Mouse (Mus musculus) neural tube, embryonic 15.5 days (tissue): ENCODE data around the gene Sebox. TPM values are rescaled to one million over a fixed set of nuclear protein-coding genes. Genes with fewer than 3 reads are reported as not detected.
A peak's percentile ranks its signal among the peaks of the same experiment; 100 is the strongest.

Experiments used
- ATAC-seq: fragments of 200-750 bp; cut with Nextera tagmentation; 2 replicates; pipeline ENCODE4 v1.8.0; 2017; ENCODE audit warnings: mild to moderate bottlenecking, moderate TSS enrichment, moderate library complexity; ENCODE audit not compliant: low FRiP score
- H3K27ac ChIP-seq: fragments of 300-500 bp; sonication (generic); replicated peaks from 2 replicates; pipeline ENCODE4 v1.5.1; 2015; ENCODE audit warnings: mild to moderate bottlenecking, inconsistent platforms
- H3K27me3 ChIP-seq: fragments of 300-500 bp; sonication (generic); replicated peaks from 2 replicates; pipeline ENCODE4 v1.6.1; 2015; ENCODE audit warnings: inconsistent platforms
- H3K36me3 ChIP-seq: fragments of 300-500 bp; sonication (generic); 2 replicates; pipeline ENCODE4 v1.6.1; 2015; ENCODE audit warnings: inconsistent platforms
- H3K4me1 ChIP-seq: fragments of 300-500 bp; sonication (generic); 2 replicates; pipeline ENCODE4 v1.6.1; 2015; ENCODE audit warnings: inconsistent platforms
- H3K4me2 ChIP-seq: fragments of 300-500 bp; sonication (generic); 2 replicates; pipeline ENCODE4 v1.6.1; 2015; ENCODE audit warnings: inconsistent platforms, mild to moderate bottlenecking, moderate library complexity
- H3K4me3 ChIP-seq: fragments of 300-500 bp; sonication (generic); replicated peaks from 2 replicates; pipeline ENCODE4 v1.5.1; 2015; ENCODE audit warnings: mild to moderate bottlenecking, inconsistent platforms
- H3K9ac ChIP-seq: fragments of 300-500 bp; sonication (generic); replicated peaks from 2 replicates; pipeline ENCODE4 v1.6.1; 2015; ENCODE audit warnings: mild to moderate bottlenecking, inconsistent platforms
- H3K9me3 ChIP-seq: fragments of 300-500 bp; sonication (generic); replicated peaks from 2 replicates; pipeline ENCODE4 v1.6.1; 2016; ENCODE audit warnings: inconsistent platforms
- WGBS: fragments of 180-500 bp; shearing (Covaris S2); methylation state at CpG from one replicate; pipeline ENCODE4 v1.1.7; 2015; ENCODE audit warnings: mixed read lengths; 5-methylcytosine and 5-hydroxymethylcytosine counted together
- polyA plus RNA-seq: library from polyadenylated mRNA; unstranded; fragments of >200 nt; fragmentation: Nextera tagmentation; extraction: Ambion mirVana; gene quantifications from 2 replicates; pipeline ENCODE4 v1.2.1, GENCODE M21; 2015

Sebox gene
- polyA plus RNA-seq, 1 experiment from 2014 or later: 0.12 TPM

DNA sequence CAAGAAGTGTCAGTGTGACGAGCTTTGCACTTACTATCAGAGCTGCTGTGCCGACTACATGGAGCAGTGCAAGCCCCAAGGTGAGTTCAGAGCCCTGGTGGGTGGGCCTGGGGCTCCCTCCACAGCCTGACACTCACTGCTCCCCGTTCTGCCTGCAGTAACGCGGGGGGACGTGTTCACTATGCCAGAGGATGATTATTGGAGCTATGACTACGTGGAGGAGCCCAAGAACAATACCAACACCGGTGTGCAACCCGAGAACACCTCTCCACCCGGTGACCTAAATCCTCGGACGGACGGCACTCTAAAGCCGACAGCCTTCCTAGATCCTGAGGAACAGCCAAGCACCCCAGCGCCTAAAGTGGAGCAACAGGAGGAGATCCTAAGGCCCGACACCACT, 3.7 kb upstream of the Sebox start:
- no peak overlapping the region for H3K9ac ChIP-seq
- 0 out of 2 replicates have a peak overlapping the region, but pooled peaks have one; percentile 45 for H3K27ac ChIP-seq
- peak overlapping the region; percentile 0; the same call in 1 of the 2 replicates for H3K4me2 ChIP-seq
- WGBS: 56% methylated on average over 16 of the region's 16 CpGs
- H3K4me3 ChIP-seq: peak overlapping the region; percentile 10; the same call in 1 of the 2 replicates
- H3K9me3 ChIP-seq: no peaks in the 10 kb centered on the region
- peaks cover 33% of the 10 kb centered on the region for H3K4me1 ChIP-seq
- H3K27me3 ChIP-seq: peaks cover 19% of the 10 kb centered on the region
- no peaks in the 10 kb centered on the region for H3K36me3 ChIP-seq
- no peak for ATAC-seq

DNA sequence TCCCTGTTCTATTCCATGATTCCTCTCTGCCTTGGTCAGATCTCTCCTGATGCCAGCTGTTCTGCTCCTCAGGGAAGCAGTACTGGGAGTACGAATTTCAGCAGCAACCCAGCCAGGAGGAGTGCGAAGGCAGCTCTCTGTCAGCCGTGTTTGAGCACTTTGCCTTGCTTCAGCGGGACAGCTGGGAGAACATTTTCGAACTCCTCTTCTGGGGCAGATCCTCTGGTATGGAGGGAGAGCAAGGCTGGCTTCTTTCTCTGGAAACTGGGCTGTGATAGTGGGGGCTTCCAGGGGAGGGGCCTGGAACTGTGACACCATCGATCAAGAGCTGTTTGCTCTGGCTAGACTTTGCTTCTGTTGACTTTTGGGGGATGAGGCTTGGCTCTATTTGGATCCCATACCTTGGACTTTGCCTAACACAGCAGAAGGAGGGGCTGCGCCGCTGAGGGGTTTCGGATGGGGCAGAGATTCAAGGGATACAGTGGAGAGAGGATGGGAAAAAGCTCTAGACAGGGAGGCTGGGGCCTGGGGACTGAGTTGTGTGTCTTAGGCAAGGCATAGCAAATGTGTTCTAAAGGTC, 2.5 kb upstream of the Sebox start:
- no peak overlapping the region for H3K27ac ChIP-seq
- H3K4me1 ChIP-seq: peaks cover 21% of the 10 kb centered on the region
- H3K27me3 ChIP-seq: peaks cover 19% of the 10 kb centered on the region
- peak overlapping the region; percentile 14 for H3K4me3 ChIP-seq
- no peaks in the 10 kb centered on the region for H3K9me3 ChIP-seq
- H3K36me3 ChIP-seq: peaks cover 4% of the 10 kb centered on the region
- 80% methylated on average over 9 of the region's 9 CpGs for WGBS
- H3K4me2 ChIP-seq: peak overlapping the region; percentile 15
- ATAC-seq: no peak
- no peak overlapping the region for H3K9ac ChIP-seq

DNA sequence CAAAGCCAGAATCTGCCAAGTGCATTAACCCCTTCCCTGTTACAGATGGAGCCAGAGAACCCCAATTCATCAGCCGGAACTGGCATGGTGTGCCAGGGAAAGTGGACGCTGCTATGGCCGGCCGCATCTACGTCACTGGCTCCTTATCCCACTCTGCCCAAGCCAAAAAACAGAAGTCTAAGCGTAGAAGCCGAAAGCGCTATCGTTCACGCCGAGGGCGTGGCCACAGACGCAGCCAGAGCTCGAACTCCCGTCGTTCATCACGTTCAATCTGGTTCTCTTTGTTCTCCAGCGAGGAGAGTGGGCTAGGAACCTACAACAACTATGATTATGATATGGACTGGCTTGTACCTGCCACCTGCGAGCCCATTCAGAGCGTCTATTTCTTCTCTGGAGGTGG, 1.7 kb upstream of the Sebox start:
- no peak for ATAC-seq
- WGBS: 87% methylated on average over 20 of the region's 20 CpGs
- peaks cover 19% of the 10 kb centered on the region for H3K27me3 ChIP-seq
- peaks cover 13% of the 10 kb centered on the region for H3K36me3 ChIP-seq
- H3K4me2 ChIP-seq: no peak overlapping the region
- H3K9ac ChIP-seq: no peak overlapping the region
- H3K4me3 ChIP-seq: no peak overlapping the region
- peaks cover 13% of the 10 kb centered on the region for H3K4me1 ChIP-seq
- no peaks in the 10 kb centered on the region for H3K9me3 ChIP-seq
- no peak overlapping the region for H3K27ac ChIP-seq

DNA sequence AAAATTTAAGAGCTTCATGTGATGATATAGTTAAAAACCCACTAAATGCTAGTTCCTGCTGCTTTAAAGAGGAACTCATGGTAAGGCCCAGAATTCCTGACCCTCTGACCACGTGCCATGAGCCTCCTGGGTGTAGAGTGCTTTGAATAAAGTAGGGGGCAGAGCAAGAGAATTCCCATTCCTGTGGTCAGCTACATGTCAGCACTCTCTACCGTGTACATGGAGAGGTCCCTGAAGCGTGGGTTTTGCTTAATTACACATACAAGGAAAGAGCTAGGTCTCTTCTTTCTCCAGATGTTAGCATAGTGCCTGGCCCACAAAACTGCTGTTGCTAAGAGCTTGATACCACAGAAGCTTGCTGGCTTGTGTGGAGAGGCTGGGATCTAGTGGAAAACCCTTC, 2.2 kb downstream of the Sebox start:
- Histone ChIP-seq H3K4me3 (no peak overlapping the region), H3K4me2 (no peak overlapping the region), H3K9me3 (no peaks in the 10 kb centered on the region), H3K9ac (no peak overlapping the region), H3K27me3 (peaks cover 6% of the 10 kb centered on the region; the same call in 1 of the 2 replicates), H3K27ac (no peak overlapping the region), H3K4me1 (no peaks in the 10 kb centered on the region), H3K36me3 (peaks cover 41% of the 10 kb centered on the region)
- WGBS: 87% methylated on average over 3 of the region's 3 CpGs
- ATAC-seq: no peak

DNA sequence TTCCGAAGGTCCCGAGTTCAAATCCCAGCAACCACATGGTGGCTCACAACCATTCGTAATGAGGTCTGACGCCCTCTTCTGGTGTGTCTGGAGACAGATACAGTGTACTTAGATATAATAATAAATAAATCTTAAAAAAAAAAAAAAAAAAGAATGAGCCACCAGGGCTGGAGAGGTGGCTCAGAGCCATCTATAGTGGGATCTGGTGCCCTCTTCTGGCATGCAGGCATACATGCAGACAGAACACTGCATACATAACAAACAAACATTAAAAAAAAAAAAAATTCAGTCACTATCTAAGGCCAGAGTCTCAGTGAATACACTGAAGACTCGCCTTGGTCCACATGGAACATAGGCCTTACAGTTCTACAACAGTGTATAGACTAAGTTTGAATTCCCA, 5.9 kb downstream of the Sebox start:
- H3K27me3 ChIP-seq: no peaks in the 10 kb centered on the region
- H3K9me3 ChIP-seq: no peaks in the 10 kb centered on the region
- WGBS: 88% methylated on average over 5 of the region's 5 CpGs
- H3K4me2 ChIP-seq: no peak overlapping the region
- no peak overlapping the region for H3K9ac ChIP-seq
- no peak overlapping the region for H3K27ac ChIP-seq
- H3K4me3 ChIP-seq: no peak overlapping the region
- no peak for ATAC-seq
- H3K36me3 ChIP-seq: peaks cover 44% of the 10 kb centered on the region
- peaks cover 18% of the 10 kb centered on the region for H3K4me1 ChIP-seq

DNA sequence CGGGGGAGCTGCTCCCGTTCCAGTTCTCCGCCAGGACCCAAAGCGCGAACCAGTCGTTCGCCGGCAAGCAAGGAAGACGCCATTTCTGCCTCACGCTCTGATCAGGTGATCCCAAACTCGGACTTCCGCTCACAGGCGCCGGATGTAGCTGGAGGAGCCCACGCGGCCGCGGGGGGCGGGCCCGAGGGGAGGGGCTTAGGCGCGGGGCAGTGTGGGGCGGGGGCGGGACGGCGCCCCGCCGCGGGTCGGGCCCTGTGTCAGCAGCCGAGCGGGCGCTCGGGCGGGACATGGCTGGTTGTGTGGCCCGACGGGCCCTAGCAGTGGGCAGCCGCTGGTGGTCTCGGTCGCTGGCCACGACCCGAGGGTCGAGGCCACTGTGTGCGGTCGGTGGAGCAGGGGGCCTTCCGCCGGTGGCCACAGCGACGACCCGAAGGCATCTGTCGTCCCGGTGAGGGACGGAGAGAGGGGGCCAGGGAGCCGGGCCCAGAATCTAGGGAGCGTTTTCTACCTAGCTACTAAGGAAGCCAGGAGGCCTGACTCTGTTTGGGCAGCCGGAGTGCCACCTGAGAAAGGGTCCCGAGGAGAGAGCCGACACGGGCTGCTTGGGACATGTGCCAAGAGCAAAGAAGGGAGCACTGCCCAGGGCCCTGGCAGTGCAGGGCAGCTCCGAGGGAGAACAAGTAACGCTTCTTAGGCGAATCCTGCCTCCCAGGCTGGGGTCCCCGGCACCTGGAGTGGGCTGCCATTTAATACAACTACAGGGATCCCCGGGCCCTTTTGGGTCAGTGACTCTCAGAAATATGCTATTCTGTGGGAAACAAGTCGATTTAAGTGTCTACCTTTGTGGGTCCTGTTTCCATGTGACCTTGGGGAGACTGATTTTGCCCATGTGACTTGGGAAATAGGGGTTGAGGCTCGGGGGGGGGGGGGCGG, 9.0 kb downstream of the Sebox start, which contains the start of the genes Tmem199 and Poldip2:
Gene Tmem199, minus strand, starts transcription at position 148 of the 933 bp plus-strand sequence.
Gene Poldip2, plus strand, starts transcription at position 169 of the 933 bp plus-strand sequence.
- H3K4me1 ChIP-seq: peaks cover 23% of the 10 kb centered on the region
- under 1% methylated on average over 63 of the region's 67 CpGs for WGBS

DNA sequence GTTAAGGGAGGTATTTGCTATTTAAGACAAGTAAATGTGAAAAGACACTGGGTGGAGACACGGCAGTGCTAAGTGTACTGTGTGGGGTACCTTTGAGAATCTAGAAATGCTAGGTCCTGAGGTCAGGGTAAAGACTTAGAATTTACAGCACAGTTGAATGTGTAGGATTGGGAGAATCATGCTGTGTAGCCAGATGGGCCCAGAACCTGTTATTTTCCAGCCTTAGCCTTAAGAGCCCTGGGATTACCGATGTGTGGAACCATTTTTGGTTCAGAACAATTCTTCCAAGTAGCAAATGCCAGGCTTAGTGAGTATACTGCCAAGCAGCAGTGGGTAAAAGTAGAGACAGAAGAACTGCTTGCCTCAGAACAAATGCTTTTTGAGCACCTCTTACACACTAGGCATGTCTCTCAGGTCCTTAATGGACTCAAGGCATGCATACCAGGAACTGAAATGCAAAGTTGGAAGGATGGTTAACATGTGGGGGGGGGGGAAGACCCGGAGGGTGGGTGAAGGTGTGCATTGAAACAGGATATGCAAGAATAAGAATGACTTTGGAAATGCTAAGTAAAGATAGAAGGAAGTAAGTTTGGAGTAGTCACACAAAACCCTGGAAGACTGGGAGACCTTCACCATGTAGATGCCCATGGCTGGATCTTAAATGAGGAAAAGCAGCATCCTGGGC, 10.0 kb downstream of the Sebox start:
- ATAC-seq: no peak
- 74% methylated on average over 3 of the region's 3 CpGs for WGBS
- Histone ChIP-seq H3K4me1 (peaks cover 23% of the 10 kb centered on the region), H3K9me3 (no peaks in the 10 kb centered on the region), H3K27ac (no peak overlapping the region), H3K36me3 (peaks cover 50% of the 10 kb centered on the region), H3K27me3 (no peaks in the 10 kb centered on the region), H3K4me3 (peak overlapping the region; percentile 79), H3K9ac (peak overlapping the region; percentile 99), H3K4me2 (peak overlapping the region; percentile 93)

More for the DNA sequence above, 9.0 kb downstream of the Sebox start, which contains the start of the genes Tmem199 and Poldip2:
- Histone ChIP-seq H3K9ac (peak within 1 kb of the TSS; percentile 99), H3K27ac (peak within 1 kb of the TSS; percentile 88), H3K4me2 (peak within 1 kb of the TSS; percentile 93), H3K36me3 (peaks cover 52% of the 10 kb centered on the region), H3K4me3 (peak within 1 kb of the TSS; percentile 79), H3K9me3 (no peaks in the 10 kb centered on the region), H3K27me3 (no peaks in the 10 kb centered on the region)
- peak; percentile 95 for ATAC-seq

DNA sequence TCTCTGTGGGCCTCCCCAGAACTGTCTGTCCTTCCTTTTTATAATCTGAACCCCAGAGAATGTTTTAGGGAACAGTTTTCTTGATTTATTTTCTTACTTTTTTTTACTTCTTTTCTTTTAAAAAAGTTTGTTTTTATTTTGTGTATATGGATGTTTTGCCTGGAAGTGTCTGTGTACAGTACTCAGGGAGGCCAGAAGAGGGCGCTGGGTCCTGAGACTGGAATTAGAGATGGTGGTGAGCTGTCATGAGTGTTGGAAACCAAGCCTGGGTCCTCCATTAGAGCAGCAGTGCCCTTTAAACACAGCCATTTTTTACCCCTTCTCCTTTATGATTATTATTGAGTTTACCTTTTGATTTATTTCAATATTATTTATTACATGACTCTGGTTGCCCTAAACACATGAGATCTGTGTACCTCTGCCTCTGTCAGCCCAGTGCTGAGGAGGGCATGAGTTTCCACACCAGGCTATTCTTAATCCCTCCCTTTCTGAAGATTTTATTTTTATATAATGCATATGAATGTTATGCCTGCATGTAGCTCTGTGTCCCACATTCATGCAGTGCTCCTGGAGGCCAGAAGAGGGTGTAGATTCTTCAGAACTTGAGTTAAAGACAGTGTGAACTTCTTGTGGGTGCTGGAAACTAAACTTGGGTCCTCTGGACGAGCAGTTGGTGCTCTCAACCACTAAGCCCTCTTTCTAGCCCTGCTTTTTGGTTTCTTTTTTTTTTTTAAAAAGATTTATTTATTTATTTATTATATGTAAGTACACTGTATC, 12.5 kb downstream of the Sebox start:
- H3K27me3 ChIP-seq: no peaks in the 10 kb centered on the region
- H3K9me3 ChIP-seq: no peaks in the 10 kb centered on the region
- ATAC-seq: no peak
- H3K4me1 ChIP-seq: peaks cover 23% of the 10 kb centered on the region
- H3K36me3 ChIP-seq: peaks cover 63% of the 10 kb centered on the region
- no peak overlapping the region for H3K4me2 ChIP-seq
- H3K9ac ChIP-seq: no peak overlapping the region
- H3K4me3 ChIP-seq: no peak overlapping the region
- no peak overlapping the region for H3K27ac ChIP-seq
- WGBS: 77% methylated on average over 2 of the region's 2 CpGs

DNA sequence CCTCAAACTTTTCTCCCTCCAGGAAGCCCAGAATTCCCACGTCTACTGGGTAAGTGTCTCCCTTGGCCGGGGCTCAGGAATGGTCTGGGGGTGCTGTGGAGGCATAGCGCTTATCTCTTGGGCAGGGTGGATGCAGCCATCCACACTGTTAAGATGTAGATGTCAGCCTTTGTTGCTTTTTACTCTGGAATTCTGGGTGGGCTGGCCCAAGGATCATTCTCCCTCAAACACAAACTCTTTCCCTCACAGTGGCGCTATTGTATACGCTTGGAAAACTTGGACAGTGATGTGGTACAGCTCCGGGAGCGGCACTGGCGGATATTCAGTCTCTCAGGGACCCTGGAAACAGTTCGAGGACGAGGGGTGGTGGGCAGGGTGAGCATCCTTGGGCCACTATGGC, 15.7 kb downstream of the Sebox start:
- H3K9me3 ChIP-seq: no peaks in the 10 kb centered on the region
- no peaks in the 10 kb centered on the region for H3K27me3 ChIP-seq
- WGBS: 91% methylated on average over 10 of the region's 10 CpGs
- H3K9ac ChIP-seq: no peak overlapping the region
- peaks cover 93% of the 10 kb centered on the region for H3K36me3 ChIP-seq
- H3K4me1 ChIP-seq: peaks cover 5% of the 10 kb centered on the region; the same call in 1 of the 2 replicates
- no peak overlapping the region for H3K4me3 ChIP-seq
- no peak overlapping the region for H3K27ac ChIP-seq
- no peak overlapping the region for H3K4me2 ChIP-seq
- no peak for ATAC-seq

DNA sequence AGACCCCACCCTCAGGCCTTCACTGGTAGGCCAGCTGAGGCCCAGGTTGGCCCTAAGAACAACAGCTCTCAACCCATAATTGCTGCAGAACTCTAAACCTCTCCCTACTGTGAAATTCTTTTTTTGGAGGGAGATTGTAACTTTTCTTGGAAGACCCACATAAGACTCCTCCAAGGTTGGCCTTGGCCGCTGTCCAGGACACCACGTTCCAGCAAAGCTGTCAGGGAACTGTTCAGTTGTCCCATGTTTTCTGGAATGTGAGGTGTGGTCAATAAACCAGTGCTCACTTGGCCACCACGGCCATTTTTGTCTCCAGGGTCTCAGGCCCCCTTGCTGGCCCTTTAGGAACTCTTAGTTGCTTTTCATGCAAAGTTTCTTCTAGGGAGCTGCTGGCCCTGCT, 18.6 kb downstream of the Sebox start:
- H3K4me3 ChIP-seq: no peak overlapping the region
- peaks cover 93% of the 10 kb centered on the region for H3K36me3 ChIP-seq
- 0 out of 2 replicates have a peak overlapping the region, but pooled peaks have one; percentile 54 for H3K27ac ChIP-seq
- no peak for ATAC-seq
- no peaks in the 10 kb centered on the region for H3K27me3 ChIP-seq
- no peaks in the 10 kb centered on the region for H3K9me3 ChIP-seq
- no peak overlapping the region for H3K9ac ChIP-seq
- no peak overlapping the region for H3K4me2 ChIP-seq
- no peaks in the 10 kb centered on the region for H3K4me1 ChIP-seq
- WGBS: 88% methylated on average over 3 of the region's 3 CpGs
